Mouse (Mus musculus): ENCODE measurements around the gene Tat.
"Not testable (repeated sequence)": the region's sequence is repeated elsewhere in the genome, so short reads cannot be mapped to it uniquely, and the experiment has no call there.

The Tat gene

GRCm38 (mm10) chr8:109983944-109984343 is 6.3 kb upstream of the Tat start:
- DNase-seq: no peak

- no peak for DNase-seq
Observed at GRCm38 (mm10) chr8:109986384-109986783, 3.9 kb upstream of the Tat start.

- DNase-seq: no peak
Observed at GRCm38 (mm10) chr8:109987776-109988175, 2.5 kb upstream of the Tat start.

GRCm38 (mm10) chr8:109989151-109989550 is 1.1 kb upstream of the Tat start:
- DNase-seq: no peak

- DNase-seq: no peak
Observed at GRCm38 (mm10) chr8:109992166-109992565, 1.9 kb downstream of the Tat start.

- DNase-seq: no peak
Observed at GRCm38 (mm10) chr8:109992951-109993350, 2.7 kb downstream of the Tat start.

- no peak for DNase-seq
Observed at GRCm38 (mm10) chr8:109997381-109997780, 7.1 kb downstream of the Tat start.

- no peak for DNase-seq
Observed at GRCm38 (mm10) chr8:109998066-109998465, 7.8 kb downstream of the Tat start.

- DNase-seq: no peak
Observed at GRCm38 (mm10) chr8:109999974-110000373, 9.7 kb downstream of the Tat start.

- DNase-seq: peak; percentile 14
Observed at GRCm38 (mm10) chr8:110002953-110003352, 12.7 kb downstream of the Tat start.

GRCm38 (mm10) chr8:110004300-110004699 is 14.1 kb downstream of the Tat start:
- no peak for DNase-seq

GRCm38 (mm10) chr8:110006312-110007023 is 16.2 kb downstream of the Tat start:
- no peak for DNase-seq

- no peak for DNase-seq
Observed at GRCm38 (mm10) chr8:110008228-110008994, 18.2 kb downstream of the Tat start.

- DNase-seq: no peak
Observed at GRCm38 (mm10) chr8:110008995-110009446, 18.8 kb downstream of the Tat start.

- no peak for DNase-seq
Observed at GRCm38 (mm10) chr8:110010868-110011267, 20.6 kb downstream of the Tat start.

GRCm38 (mm10) chr8:110022081-110022480 is 31.8 kb downstream of the Tat start:
- no peak for DNase-seq

GRCm38 (mm10) chr8:110022768-110023344 is 32.6 kb downstream of the Tat start:
- no peak for DNase-seq

- not testable (repeated sequence) for DNase-seq
Observed at GRCm38 (mm10) chr8:110033771-110034170, 43.5 kb downstream of the Tat start.

GRCm38 (mm10) chr8:110034331-110034730 is 44.1 kb downstream of the Tat start:
- DNase-seq: no peak

GRCm38 (mm10) chr8:110036156-110036555 is 45.9 kb downstream of the Tat start:
- peak; percentile 18 for DNase-seq

- no peak for DNase-seq
Observed at GRCm38 (mm10) chr8:110039216-110039615, 49.0 kb downstream of the Tat start.

GRCm38 (mm10) chr8:110039659-110040058 is 49.4 kb downstream of the Tat start, which contains the start of gene Chst4:
Chst4 (minus strand) TSS chr8:110039740.
- no peak for DNase-seq

- DNase-seq: no peak
Observed at GRCm38 (mm10) chr8:110040509-110040908, 50.3 kb downstream of the Tat start.
